Mouse (Mus musculus) lung, embryonic 14.5 days (tissue): ENCODE results near the gene Zcchc24. TPM values are rescaled to one million over a fixed set of nuclear protein-coding genes. Genes with fewer than 3 reads are reported as not detected.
A peak's percentile ranks its signal among the peaks of the same experiment; 100 is the strongest.

Source experiments
- ATAC-seq: fragments of 200-750 bp; cut with Nextera tagmentation; 2 replicates; pipeline ENCODE4 v1.8.0; 2017; ENCODE audit warnings: mild to moderate bottlenecking, moderate TSS enrichment, moderate library complexity; ENCODE audit not compliant: insufficient read depth
- DNase-seq: peaks from one replicate; pipeline ENCODE4 v3.0.0-alpha.2; 2015
- H3K27ac ChIP-seq: fragments of 300-500 bp; sonication (generic); 2 replicates; pipeline ENCODE4 v1.5.1; 2014; ENCODE audit warnings: low read depth, mild to moderate bottlenecking, moderate library complexity
- H3K27me3 ChIP-seq: fragments of 300-500 bp; sonication (generic); 2 replicates; pipeline ENCODE4 v1.6.1; 2014; ENCODE audit warnings: low read length, control low read depth; ENCODE audit not compliant: insufficient read depth
- H3K36me3 ChIP-seq: fragments of 300-500 bp; sonication (generic); 2 replicates; pipeline ENCODE4 v1.6.1; 2014; ENCODE audit warnings: control low read depth; ENCODE audit not compliant: insufficient read depth
- H3K4me1 ChIP-seq: fragments of 300-500 bp; sonication (generic); 2 replicates; pipeline ENCODE4 v1.6.1; 2014; ENCODE audit warnings: antibody characterized with exemption, control low read depth; ENCODE audit not compliant: insufficient read depth
- H3K4me2 ChIP-seq: fragments of 300-500 bp; sonication (generic); 2 replicates; pipeline ENCODE4 v1.6.1; 2014; ENCODE audit warnings: mild to moderate bottlenecking
- H3K4me3 ChIP-seq: fragments of 300-500 bp; sonication (generic); 2 replicates; pipeline ENCODE4 v1.5.1; 2014; ENCODE audit warnings: low read depth, low read length
- H3K9ac ChIP-seq: fragments of 300-500 bp; sonication (generic); 2 replicates; pipeline ENCODE4 v1.6.1; 2014
- H3K9me3 ChIP-seq: fragments of 300-500 bp; sonication (generic); 2 replicates; pipeline ENCODE4 v1.6.1; 2016; ENCODE audit warnings: low read depth, low read length, control low read depth
- CTCF ChIP-seq: IDR thresholded peaks from 2 replicates; pipeline ENCODE4 v1.5.1; 2016; ENCODE audit warnings: antibody characterized with exemption, low read depth
- WGBS: fragments of 180-500 bp; shearing (Covaris S2); extraction: QIAGEN DNeasy Blood & Tissue Kit; methylation state at CpG from one replicate; pipeline ENCODE4 v1.1.7; 2014; 5-methylcytosine and 5-hydroxymethylcytosine counted together
- polyA plus RNA-seq: library from polyadenylated mRNA; unstranded; fragments of >200 nt; fragmentation: Nextera tagmentation; extraction: Ambion mirVana; gene quantifications from 2 replicates; pipeline ENCODE4 v1.2.1, GENCODE M21; 2014

The Zcchc24 gene
- polyA plus RNA-seq, 1 experiment from 2014 or later: 29.8 TPM

DNA sequence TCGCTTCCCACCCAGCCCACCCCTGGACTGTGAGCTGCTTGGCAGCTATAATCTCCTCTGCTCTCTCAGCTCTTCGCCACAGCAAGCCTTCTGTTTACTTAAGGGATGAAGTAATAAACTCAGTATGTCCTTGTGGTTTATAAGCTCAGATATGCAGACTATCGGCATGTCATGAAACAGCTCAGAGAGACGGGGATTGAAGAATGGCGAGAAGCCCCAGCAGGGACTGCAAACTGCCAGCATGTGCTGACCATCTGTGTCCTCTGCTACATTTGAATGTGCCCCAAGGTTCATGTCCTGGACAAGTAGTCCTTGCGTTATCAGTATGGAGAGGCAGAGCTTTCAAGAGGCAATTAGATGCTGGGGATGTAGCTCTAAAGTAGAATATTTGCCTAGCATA lies 7.5 kb upstream of the Zcchc24 start:
- WGBS: 11% methylated on average over 6 of the region's 6 CpGs
- no peak for TF ChIP-seq CTCF
- Histone ChIP-seq H3K9me3 (no peaks in the 10 kb centered on the region), H3K4me1 (peaks cover 32% of the 10 kb centered on the region), H3K36me3 (no peaks in the 10 kb centered on the region), H3K9ac (no peak overlapping the region), H3K27ac (peak overlapping the region; percentile 37; the same call in 1 of the 2 replicates), H3K4me3 (no peak overlapping the region), H3K27me3 (no peaks in the 10 kb centered on the region), H3K4me2 (no peak overlapping the region)
- DNase-seq (peak; percentile 73), ATAC-seq (peak; percentile 66)

DNA sequence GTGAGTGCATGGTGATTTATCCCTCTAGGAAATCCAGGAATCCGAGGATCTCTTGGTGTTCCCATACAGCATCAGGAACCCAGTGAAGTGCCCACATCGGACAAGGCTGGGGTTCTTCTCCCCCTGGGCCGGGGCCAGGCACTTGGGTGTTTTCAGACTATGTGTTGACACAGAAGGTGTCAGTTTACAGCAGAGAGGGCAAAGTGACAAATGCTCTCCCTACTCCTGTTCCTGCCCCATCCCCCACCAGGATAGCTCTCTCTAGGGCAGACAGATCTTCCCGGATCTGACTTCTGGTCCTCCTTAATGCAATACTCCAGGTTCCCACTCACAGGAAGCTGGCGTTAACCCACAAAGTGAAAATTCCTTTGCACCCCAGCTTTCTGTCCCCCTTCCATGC lies 5.3 kb upstream of the Zcchc24 start:
- TF ChIP-seq CTCF: no peak
- Histone ChIP-seq H3K4me1 (peaks cover 28% of the 10 kb centered on the region), H3K36me3 (no peaks in the 10 kb centered on the region), H3K4me2 (no peak overlapping the region), H3K27me3 (no peaks in the 10 kb centered on the region), H3K4me3 (no peak overlapping the region), H3K9ac (no peak overlapping the region), H3K9me3 (no peaks in the 10 kb centered on the region), H3K27ac (no peak overlapping the region)
- DNase-seq (peak; percentile 46), ATAC-seq (no peak)
- WGBS: 10% methylated on average over 5 of the region's 5 CpGs

DNA sequence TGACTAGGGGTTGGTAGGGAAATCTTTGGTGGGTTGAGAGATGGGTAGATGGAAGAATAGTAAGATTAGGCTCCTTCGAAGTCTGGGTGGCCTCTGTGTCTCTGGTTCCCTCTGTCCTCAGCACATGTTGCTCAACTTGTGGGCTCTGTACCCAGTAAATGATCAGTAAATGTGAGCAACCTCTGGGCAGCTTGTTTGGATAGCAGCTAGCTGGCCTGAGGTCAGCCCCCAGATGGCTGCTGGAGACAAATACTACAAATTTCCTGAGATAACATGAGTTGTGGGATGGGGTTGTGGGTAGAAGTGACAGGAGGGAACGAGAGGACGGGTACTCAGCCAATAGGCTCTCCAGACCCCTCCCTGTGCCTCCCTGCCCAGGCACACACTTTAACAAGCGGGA lies 4.2 kb upstream of the Zcchc24 start:
- H3K27ac ChIP-seq: peak overlapping the region; percentile 2; the same call in 1 of the 2 replicates
- no peaks in the 10 kb centered on the region for H3K9me3 ChIP-seq
- no peak for ATAC-seq
- no peak overlapping the region for H3K4me2 ChIP-seq
- 30% methylated on average over 4 of the region's 4 CpGs for WGBS
- no peak overlapping the region for H3K9ac ChIP-seq
- no peak for DNase-seq
- no peaks in the 10 kb centered on the region for H3K27me3 ChIP-seq
- H3K4me1 ChIP-seq: peaks cover 28% of the 10 kb centered on the region
- TF ChIP-seq CTCF: no peak
- no peak overlapping the region for H3K4me3 ChIP-seq
- H3K36me3 ChIP-seq: no peaks in the 10 kb centered on the region

DNA sequence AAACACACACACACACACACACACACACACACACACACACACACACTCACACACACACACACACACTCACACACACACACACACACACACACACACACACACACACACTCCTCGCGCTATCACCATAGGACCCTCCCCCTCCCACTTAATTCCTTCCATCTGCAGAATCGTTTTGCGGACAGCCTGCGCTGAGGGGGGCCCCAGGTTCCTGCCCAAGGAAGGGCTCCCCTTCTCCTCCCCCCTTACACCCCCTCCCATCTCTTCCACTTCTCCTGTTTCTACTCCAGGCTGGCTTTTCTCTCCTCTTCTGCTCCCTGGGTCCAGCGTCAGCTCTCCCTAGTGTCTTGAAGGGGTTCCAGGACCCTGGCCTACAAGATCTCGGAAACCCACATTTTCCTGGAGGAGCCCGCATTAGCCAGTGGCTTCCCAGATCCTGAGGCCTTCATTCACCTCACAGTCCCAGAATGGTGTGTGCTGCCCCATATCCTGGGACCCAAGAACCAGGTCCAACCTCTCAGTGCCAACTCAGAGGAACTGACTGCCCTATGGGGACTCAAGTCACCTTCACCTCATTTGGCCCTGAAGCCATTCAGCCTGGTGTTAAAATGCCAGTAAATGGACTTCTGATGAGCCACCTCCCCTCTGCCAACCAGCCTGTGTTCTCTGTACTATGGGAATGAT lies 927 bp upstream of the Zcchc24 start:
- Histone ChIP-seq H3K9ac (no peak overlapping the region), H3K4me1 (peaks cover 41% of the 10 kb centered on the region)

DNA sequence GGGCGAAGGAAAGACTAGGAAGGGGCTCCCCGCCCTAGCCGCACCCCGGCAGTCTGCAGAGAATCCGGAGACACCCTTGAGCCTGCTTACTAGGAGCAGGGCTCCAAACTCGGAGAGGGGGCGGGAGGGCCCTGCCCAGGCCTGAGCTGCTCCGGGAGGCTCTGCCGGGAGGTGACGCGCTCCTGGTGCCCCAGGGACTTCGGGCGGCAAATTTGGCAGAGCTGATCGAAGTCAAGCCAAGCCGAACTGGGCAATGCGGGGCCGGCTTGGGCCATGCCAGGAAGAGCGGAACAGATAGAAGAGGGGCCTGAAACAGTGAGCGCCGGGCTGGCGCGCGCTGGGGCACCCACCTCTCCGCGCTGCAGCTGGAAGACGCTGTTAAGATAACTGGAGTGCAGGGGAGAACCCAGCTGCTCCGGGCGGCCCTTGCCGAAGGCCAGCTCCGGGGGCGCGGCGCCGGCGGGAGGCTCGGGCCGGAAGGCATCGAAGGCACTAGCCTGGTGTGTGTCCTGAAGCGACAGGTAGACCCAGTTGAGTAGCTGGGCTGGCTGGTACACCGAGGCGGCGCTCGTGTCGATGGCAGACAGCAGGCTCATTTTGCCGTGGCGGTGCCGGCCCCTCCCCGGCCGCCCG lies 462 bp downstream of the Zcchc24 start:
- H3K4me2 ChIP-seq: peak overlapping the region; percentile 91
- H3K27ac ChIP-seq: peak overlapping the region; percentile 91
- peak overlapping the region; percentile 76 for H3K4me3 ChIP-seq
- no peaks in the 10 kb centered on the region; the same call in 1 of the 2 replicates for H3K36me3 ChIP-seq
- no peak for TF ChIP-seq CTCF
- H3K9ac ChIP-seq: peak overlapping the region; percentile 76
- DNase-seq (peak; percentile 55), ATAC-seq (peak; percentile 36)
- no peaks in the 10 kb centered on the region for H3K9me3 ChIP-seq
- no peaks in the 10 kb centered on the region for H3K27me3 ChIP-seq
- WGBS: under 1% methylated on average over 49 of the region's 50 CpGs
- H3K4me1 ChIP-seq: peaks cover 29% of the 10 kb centered on the region

More for the DNA sequence above, 927 bp upstream of the Zcchc24 start:
- H3K27ac ChIP-seq: peak overlapping the region; percentile 52; the same call in 1 of the 2 replicates
- no peaks in the 10 kb centered on the region for H3K9me3 ChIP-seq
- no peak overlapping the region for H3K4me3 ChIP-seq
- no peaks in the 10 kb centered on the region for H3K36me3 ChIP-seq
- DNase-seq (no peak), ATAC-seq (peak; percentile 16; the same call in 1 of the 2 replicates)
- H3K4me2 ChIP-seq: peak overlapping the region; percentile 91
- no peaks in the 10 kb centered on the region for H3K27me3 ChIP-seq
- no peak for TF ChIP-seq CTCF
- 18% methylated on average over 8 of the region's 8 CpGs for WGBS

DNA sequence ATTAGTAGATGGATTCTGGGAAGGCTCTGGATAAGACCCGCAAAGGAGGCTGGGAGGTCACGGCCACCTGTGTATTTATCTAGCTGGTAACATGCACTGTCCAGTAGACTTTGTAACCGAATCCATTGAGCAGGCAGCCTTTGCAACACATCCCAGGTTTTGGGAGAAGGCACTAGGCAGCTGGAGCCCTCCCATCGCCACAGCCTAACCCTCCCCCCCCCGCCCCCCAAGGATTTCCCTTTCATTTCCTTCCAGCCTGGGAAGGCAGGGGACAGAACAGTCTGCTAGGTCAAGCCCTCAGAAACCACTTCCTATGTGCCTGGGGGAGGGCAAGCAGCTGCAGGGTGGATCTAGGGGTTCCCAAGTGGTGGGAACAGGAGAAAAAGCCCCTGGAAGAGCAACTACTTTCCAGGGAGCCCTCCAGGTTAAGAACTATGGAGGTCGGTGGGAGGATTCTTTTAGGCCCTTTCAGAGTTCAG lies 1.1 kb downstream of the Zcchc24 start:
- H3K27me3 ChIP-seq: no peaks in the 10 kb centered on the region
- ATAC-seq (no peak), DNase-seq (peak; percentile 52)
- H3K27ac ChIP-seq: peak overlapping the region; percentile 91
- H3K36me3 ChIP-seq: no peaks in the 10 kb centered on the region; the same call in 1 of the 2 replicates
- peak overlapping the region; percentile 76 for H3K9ac ChIP-seq
- peak overlapping the region; percentile 91 for H3K4me2 ChIP-seq
- WGBS: 4% methylated on average over 6 of the region's 6 CpGs
- H3K9me3 ChIP-seq: no peaks in the 10 kb centered on the region
- no peak for TF ChIP-seq CTCF
- peaks cover 23% of the 10 kb centered on the region for H3K4me1 ChIP-seq
- H3K4me3 ChIP-seq: peak overlapping the region; percentile 76

DNA sequence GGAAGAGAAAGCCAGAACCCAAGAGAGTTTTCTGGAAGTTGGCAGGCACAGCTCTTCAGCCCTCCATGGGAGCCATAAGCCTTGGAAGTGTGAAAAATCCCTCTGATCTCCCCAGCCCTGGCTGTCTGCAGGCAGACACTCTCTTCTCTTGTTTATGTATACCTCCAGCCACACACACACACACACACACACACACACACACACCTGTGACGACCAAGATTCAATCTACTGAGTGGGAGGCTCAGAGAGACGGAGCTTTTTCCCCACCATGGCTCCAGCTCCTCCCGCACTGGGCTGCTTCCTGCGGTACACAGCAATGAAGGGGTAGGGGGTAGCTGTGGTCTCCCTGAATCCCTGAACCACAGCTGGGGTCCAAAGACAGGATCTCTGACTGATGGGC lies 2.4 kb downstream of the Zcchc24 start:
- Histone ChIP-seq H3K36me3 (no peaks in the 10 kb centered on the region; the same call in 1 of the 2 replicates), H3K4me3 (peak overlapping the region; percentile 76)

More for the DNA sequence above, 2.4 kb downstream of the Zcchc24 start:
- ATAC-seq (no peak), DNase-seq (no peak)
- Histone ChIP-seq H3K4me1 (peaks cover 22% of the 10 kb centered on the region), H3K27ac (no peak overlapping the region), H3K4me2 (peak overlapping the region; percentile 91), H3K27me3 (no peaks in the 10 kb centered on the region), H3K9me3 (no peaks in the 10 kb centered on the region), H3K9ac (peak overlapping the region; percentile 76)
- no peak for TF ChIP-seq CTCF
- 28% methylated on average over 4 of the region's 4 CpGs for WGBS
